Comparison of ENCODE assay signal across 18 mouse cellular contexts in genomic region chr6:39263615-39264014, GRCm38 (mm10). TPM values are rescaled to one million over a fixed set of nuclear protein-coding genes. Genes with fewer than 3 reads are reported as not detected.
DNase-seq lines count a peak whose midpoint lies in the region; ATAC-seq and TF ChIP-seq lines count a peak whose summit lies in the region.
"Had no signal": no experiment of that assay in that cellular context is flagged by ENCODE, and none has a peak within 500 bp of the region (broad histone marks: within the 10 kb centered on the region; RNA-seq: fewer than 3 reads in every experiment).

No protein-coding gene starts in this region.

- H3K27me3 ChIP-seq in lung, postnatal 0 days (replicated peaks; ENCODE audit: insufficient read depth, low read length), result no peaks in the 10 kb centered on the region
- peaks cover 9% of the 10 kb centered on the region; the same call in 1 of the 2 replicates for H3K27me3 ChIP-seq in limb, embryonic 10.5 days (ENCODE audit: low read depth, poor library complexity, severe bottlenecking)
- peaks cover 9% of the 10 kb centered on the region; the same call in 1 of the 2 replicates for H3K27me3 ChIP-seq in midbrain, embryonic 10.5 days (ENCODE audit: low read depth, poor library complexity, severe bottlenecking)

- H3K4me1 ChIP-seq in lung, postnatal 0 days (ENCODE audit: insufficient read depth, low read depth, low read length), result peaks cover 14% of the 10 kb centered on the region; the same call in 1 of the 2 replicates
- H3K4me1 ChIP-seq in limb, embryonic 10.5 days, result peaks cover 29% of the 10 kb centered on the region
- peaks cover 15% of the 10 kb centered on the region for H3K4me1 ChIP-seq in midbrain, embryonic 10.5 days

- no peak for TF ChIP-seq EP300 in lung, postnatal 0 days (IDR thresholded peaks at IDR 0.05)

- no peak overlapping the region for H3K9ac ChIP-seq in lung, postnatal 0 days (replicated peaks; ENCODE audit: low read depth)
- H3K9ac ChIP-seq: liver, postnatal 0 days had no signal

- H3K4me3 ChIP-seq in lung, postnatal 0 days (ENCODE audit: low read depth, low read length), result no peak overlapping the region
- H3K4me3 ChIP-seq in limb, embryonic 10.5 days, result no peak overlapping the region
- H3K4me3 ChIP-seq in midbrain, embryonic 10.5 days, result no peak overlapping the region
- H3K4me3 ChIP-seq: megakaryocyte, embryonic 14.5 days had no signal

- peak; percentile 75 for DNase-seq in lung, postnatal 0 days (ENCODE audit: low spot score)
- DNase-seq in lung, postnatal 4 days, result no peak
- DNase-seq in gastrocnemius, postnatal 10 days, result peak; percentile 38
- no peak for DNase-seq in limb, embryonic 10.5 days (ENCODE audit: low spot score)
- no peak for DNase-seq in midbrain, embryonic 10.5 days (ENCODE audit: low spot score)
- no peak for DNase-seq in ovary, adult 18-20 months (ENCODE audit: low spot score)
- DNase-seq in thymus, postnatal 0 days (ENCODE audit: low spot score), result no peak
- DNase-seq: adrenal gland, adult 2 months; cerebellum, adult 11 months; cerebellum, postnatal 25 days; kidney, adult 2 months; kidney, postnatal 14 days; liver; liver, postnatal 0 days; thymus, adult 18-20 months had no signal

- no peak overlapping the region for H3K4me2 ChIP-seq in lung, postnatal 0 days (replicated peaks; ENCODE audit: low read depth, low read length)

- no peaks in the 10 kb centered on the region for H3K36me3 ChIP-seq in lung, postnatal 0 days (ENCODE audit: insufficient read depth, low read length)
- H3K36me3 ChIP-seq in limb, embryonic 10.5 days, result no peaks in the 10 kb centered on the region
- no peaks in the 10 kb centered on the region for H3K36me3 ChIP-seq in midbrain, embryonic 10.5 days

- ATAC-seq in lung, postnatal 0 days, result peak; percentile 64
- ATAC-seq: forebrain, embryonic 14.5 days; liver, postnatal 0 days; midbrain, embryonic 16.5 days had no signal

- no peak overlapping the region for H3K27ac ChIP-seq in lung, postnatal 0 days (ENCODE audit: low read length)
- H3K27ac ChIP-seq in limb, embryonic 10.5 days, result 0 out of 2 replicates have a peak overlapping the region, but pooled peaks have one; percentile 62
- no peak overlapping the region for H3K27ac ChIP-seq in midbrain, embryonic 10.5 days (replicated peaks)

- H3K9me3 ChIP-seq in lung, postnatal 0 days (ENCODE audit: low read length), result no peaks in the 10 kb centered on the region
- H3K9me3 ChIP-seq in limb, embryonic 10.5 days (replicated peaks), result no peaks in the 10 kb centered on the region
- H3K9me3 ChIP-seq in midbrain, embryonic 10.5 days (replicated peaks), result no peaks in the 10 kb centered on the region
- H3K9me3 ChIP-seq: megakaryocyte, embryonic 14.5 days had no signal

- TF ChIP-seq CTCF in lung, postnatal 0 days (IDR thresholded peaks at IDR 0.05), result no peak

- WGBS in lung, postnatal 0 days, result 54% methylated on average over 8 of the region's 8 CpGs
- 71% methylated on average over 8 of the region's 8 CpGs for WGBS in limb, embryonic 10.5 days
- WGBS in midbrain, embryonic 10.5 days, result 83% methylated on average over 8 of the region's 8 CpGs

RNA-seq across cellular contexts. Expression of gene Kdm7a, which starts 57.0 kb away (rescaled TPM):
- polyA plus RNA-seq in lung, postnatal 0 days (2015; fragmentation: Nextera tagmentation; extraction: Ambion mirVana), result 5.1 and 6.7 TPM in 2 replicates
- total RNA-seq in gastrocnemius, postnatal 10 days (2021), result 10 to 100 TPM; 15.8 to 16.3 TPM
- polyA plus RNA-seq in limb, embryonic 10.5 days (2016; fragmentation: Nextera tagmentation; extraction: Ambion mirVana), result 8.1 and 9.3 TPM in 2 replicates
- polyA plus RNA-seq in midbrain, embryonic 10.5 days (2016; fragmentation: Nextera tagmentation; extraction: Ambion mirVana), result 10.4 and 12.4 TPM in 2 replicates
- 4.1 and 5.8 TPM in 2 replicates for polyA plus RNA-seq in thymus, postnatal 0 days (2015; fragmentation: Nextera tagmentation; extraction: Ambion mirVana)

Comparison
In these comparisons a context has a peak if more than half of its experiments do, and no peak if none do; other contexts are left out.
1. DNase-seq: peak in lung, postnatal 0 days (single experiment) and gastrocnemius, postnatal 10 days (single experiment); none in lung, postnatal 4 days (0 of 2), limb, embryonic 10.5 days (single experiment), midbrain, embryonic 10.5 days (single experiment), ovary, adult 18-20 months (single experiment) and thymus, postnatal 0 days (single experiment).